Mouse (Mus musculus) 3T3-L1 (cell line): ENCODE measurements at regions not wholly inside any gene's neighbourhood (a gene's known extent, or its start where the extent isn't known, plus 50 kb on each side); places are given as distances from the start of the nearest gene placed in this dataset.

ENCODE experiments used
- DNase-seq: peaks from one replicate; pipeline ENCODE4 v3.0.0-alpha.2; 2015; ENCODE audit warnings: low read depth, low spot score

- peak; percentile 99 for DNase-seq
These were observed 55.0 kb upstream of the Slit3 start for GRCm38 (mm10) chr11:35065959-35066414.

GRCm38 (mm10) chr11:35057791-35058190 is 63.2 kb upstream of the Slit3 start:
- DNase-seq: peak; percentile 45

- no peak for DNase-seq
These were observed 65.4 kb upstream of the Slit3 start for GRCm38 (mm10) chr11:35055496-35056125.

- DNase-seq: peak; percentile 82
These were observed 67.4 kb upstream of the Slit3 start for GRCm38 (mm10) chr11:35053613-35053950.

GRCm38 (mm10) chr11:35052856-35053612 is 68.0 kb upstream of the Slit3 start:
- no peak for DNase-seq

GRCm38 (mm10) chr11:35049663-35050215 is 71.3 kb upstream of the Slit3 start:
- DNase-seq: no peak

- no peak for DNase-seq
These were observed 76.4 kb upstream of the Slit3 start for GRCm38 (mm10) chr11:35044659-35045058.

GRCm38 (mm10) chr11:35024448-35024847 is 96.6 kb upstream of the Slit3 start:
- DNase-seq: no peak

- DNase-seq: no peak
These were observed 97.2 kb upstream of the Slit3 start for GRCm38 (mm10) chr11:35023813-35024212.

- DNase-seq: no peak
These were observed 98.9 kb upstream of the Slit3 start for GRCm38 (mm10) chr11:35021990-35022625.

GRCm38 (mm10) chr11:35016998-35017397 is 104.0 kb upstream of the Slit3 start:
- DNase-seq: no peak

- no peak for DNase-seq
These were observed 109.2 kb upstream of the Slit3 start for GRCm38 (mm10) chr11:35011521-35012476.

GRCm38 (mm10) chr11:35006773-35007567 is 114.1 kb upstream of the Slit3 start:
- DNase-seq: no peak

GRCm38 (mm10) chr11:35005143-35005542 is 115.9 kb upstream of the Slit3 start:
- DNase-seq: no peak

GRCm38 (mm10) chr11:35004431-35004830 is 116.6 kb upstream of the Slit3 start:
- no peak for DNase-seq

- no peak for DNase-seq
These were observed 117.1 kb upstream of the Slit3 start for GRCm38 (mm10) chr11:35003956-35004355.

GRCm38 (mm10) chr11:34997906-34998305 is 123.1 kb upstream of the Slit3 start:
- no peak for DNase-seq

GRCm38 (mm10) chr11:34995515-34995914 is 125.5 kb upstream of the Slit3 start:
- DNase-seq: no peak

GRCm38 (mm10) chr11:34982775-34983457 is 138.1 kb upstream of the Slit3 start:
- DNase-seq: no peak

- DNase-seq: no peak
These were observed 140.8 kb upstream of the Slit3 start for GRCm38 (mm10) chr11:34980210-34980609.
